23 mouse cellular contexts compared by ENCODE assay signal in the genomic region with DNA sequence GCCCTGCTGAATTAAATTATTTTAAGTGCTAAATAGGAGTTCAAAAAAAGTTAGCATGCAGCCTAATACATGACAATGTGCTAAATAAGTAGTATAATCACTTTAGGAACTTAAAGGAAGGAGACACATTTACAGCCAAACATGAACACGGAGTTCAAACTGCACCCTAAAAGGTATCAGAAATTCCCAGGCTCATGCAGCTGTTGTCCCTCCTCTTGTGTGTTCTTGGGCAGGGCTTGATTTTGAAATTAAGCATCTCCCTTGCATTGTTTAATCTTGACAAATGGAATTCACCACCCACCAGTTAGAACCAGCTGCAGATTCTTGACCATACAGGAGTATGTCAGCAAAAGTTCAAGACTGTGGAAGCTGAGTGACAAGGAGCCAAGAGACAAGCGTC.
A peak's percentile ranks its signal among the peaks of the same experiment; 100 is the strongest.
DNase-seq lines count a peak whose midpoint lies in the region; ATAC-seq and TF ChIP-seq lines count a peak whose summit lies in the region.
"Had no signal": no experiment of that assay in that cellular context is flagged by ENCODE, and none has a peak within 500 bp of the region (broad histone marks: within the 10 kb centered on the region; RNA-seq: fewer than 3 reads in every experiment).

No protein-coding gene starts in this region.

- intact Hi-C loops in left cerebral cortex, adult 2 months (cut with DNase I) = no loop called here

- H3ac ChIP-seq in C2C12 (ENCODE audit: control insufficient read depth, insufficient read length, low read depth) (no peak overlapping the region), myocyte (ENCODE audit: control insufficient read depth, insufficient read length) (no peak overlapping the region)

- no peak for TF ChIP-seq POLR2A in myocyte (IDR thresholded peaks at IDR 0.05; ENCODE audit: insufficient read length, low read depth)

- TF ChIP-seq CTCF in C2C12 (IDR thresholded peaks at IDR 0.05; ENCODE audit: control insufficient read depth, insufficient read depth, insufficient read length) = no peak
- no peak for TF ChIP-seq CTCF in left cerebral cortex, adult 2 months (IDR thresholded peaks at IDR 0.05)

- no peak for ATAC-seq in kidney, embryonic 14.5 days (ENCODE audit: low FRiP score, low TSS enrichment)
- ATAC-seq: activated CD4-positive, CD25-positive, alpha-beta regulatory T cell, adult 4 months; CD4-positive, CD25-positive, alpha-beta regulatory T cell, adult 4 months; Patski had no signal

- WGBS in kidney, embryonic 14.5 days = 78% methylated on average over 2 of the region's 2 CpGs

- H3K79me2 ChIP-seq in C2C12 (ENCODE audit: control insufficient read depth, insufficient read depth) = no peaks in the 10 kb centered on the region
- no peaks in the 10 kb centered on the region for H3K79me2 ChIP-seq in myocyte (ENCODE audit: control insufficient read depth, insufficient read depth)

- H3K27me3 ChIP-seq in C2C12 (ENCODE audit: control insufficient read depth, insufficient read depth, insufficient read length) (no peaks in the 10 kb centered on the region), myocyte (ENCODE audit: control insufficient read depth, insufficient read depth, insufficient read length) (no peaks in the 10 kb centered on the region)
- H3K27me3 ChIP-seq in kidney, embryonic 14.5 days (ENCODE audit: control insufficient read depth, insufficient read depth, low read length) = no peaks in the 10 kb centered on the region
- H3K27me3 ChIP-seq: CH12.LX, Patski had no signal

- no peak overlapping the region for H3K27ac ChIP-seq in left cerebral cortex, adult 2 months
- H3K27ac ChIP-seq in kidney, embryonic 14.5 days (ENCODE audit: low read depth, low read length) = no peak overlapping the region

- H3K4me2 ChIP-seq in myocyte (ENCODE audit: low read depth) = no peak overlapping the region
- no peak overlapping the region for H3K4me2 ChIP-seq in kidney, embryonic 14.5 days (replicated peaks; ENCODE audit: low read depth, low read length)

- H3K9me3 ChIP-seq in kidney, embryonic 14.5 days (ENCODE audit: control insufficient read depth, low read length) = no peaks in the 10 kb centered on the region
- H3K9me3 ChIP-seq: G1E had no signal

- peak; percentile 10 for DNase-seq in 3T3-L1 (ENCODE audit: low read depth, low spot score)
- DNase-seq in left cerebral cortex, adult 2 months (ENCODE audit: extremely low spot score in 1 of 2, low spot score in 2 of 2) = no peak
- no peak for DNase-seq in urinary bladder, postnatal 14 days (ENCODE audit: low spot score)
- DNase-seq: adrenal gland, adult 2 months; adrenal gland, adult 8-10 months; adrenal gland, postnatal 10 days; adrenal gland, postnatal 14 days; adrenal gland, postnatal 25 days; adrenal gland, postnatal 36 days; B cell, adult 2 months; cerebellum, adult 11 months; cerebellum, adult 11-12 months; cerebellum, adult 18-20 months; cerebellum, adult 2 months; cerebellum, adult 8-10 months had no signal

- no peaks in the 10 kb centered on the region for H3K4me1 ChIP-seq in kidney, embryonic 14.5 days (ENCODE audit: control insufficient read depth, insufficient read depth, low read length)

- H3K36me3 ChIP-seq in C2C12 (ENCODE audit: control insufficient read depth, insufficient read depth) (no peaks in the 10 kb centered on the region), myocyte (ENCODE audit: control insufficient read depth, insufficient read depth) (no peaks in the 10 kb centered on the region)
- H3K36me3 ChIP-seq in kidney, embryonic 14.5 days (ENCODE audit: control insufficient read depth, insufficient read depth, low read length) = no peaks in the 10 kb centered on the region
- H3K36me3 ChIP-seq: G1E had no signal

- no peak overlapping the region for H3K4me3 ChIP-seq in C2C12 (ENCODE audit: insufficient read depth, poor library complexity, severe bottlenecking)
- H3K4me3 ChIP-seq in myocyte = no peak overlapping the region
- H3K4me3 ChIP-seq in left cerebral cortex, adult 2 months = no peak overlapping the region
- no peak overlapping the region for H3K4me3 ChIP-seq in kidney, embryonic 14.5 days (ENCODE audit: low read length)

- no peak overlapping the region for H3K9ac ChIP-seq in kidney, embryonic 14.5 days (ENCODE audit: low read depth, low read length)

- no peaks in the 10 kb centered on the region for H3K79me3 ChIP-seq in C2C12 (ENCODE audit: low read depth)

TF ChIP-seq in C2C12, 6 proteins besides CTCF, POLR2A, EP300 and RAD21:
- TF ChIP-seq CEBPB (IDR thresholded peaks at IDR 0.05; ENCODE audit: low read depth) (no peak), MYOG (IDR thresholded peaks at IDR 0.05; ENCODE audit: control insufficient read depth, extremely low read depth, insufficient read length) (no peak), MYOD1 (IDR thresholded peaks at IDR 0.05; ENCODE audit: control insufficient read depth, insufficient read length, low read depth) (peak; percentile 11), FOSL1 (IDR thresholded peaks at IDR 0.05; ENCODE audit: insufficient read depth, low read length, poor library complexity, severe bottlenecking) (no peak)
TF ChIP-seq in C2C12: peak in this region for 1.

TF ChIP-seq in myocyte, 11 proteins besides CTCF, POLR2A, EP300 and RAD21:
- TF ChIP-seq SRF (IDR thresholded peaks at IDR 0.05; ENCODE audit: control insufficient read depth, insufficient read length, low read depth) = no peak
- TF ChIP-seq CEBPB (IDR thresholded peaks at IDR 0.05; ENCODE audit: insufficient read depth, poor library complexity, severe bottlenecking) = no peak
- TF ChIP-seq MAX (IDR thresholded peaks at IDR 0.05; ENCODE audit: low read depth) = no peak
- TF ChIP-seq USF1 (IDR thresholded peaks at IDR 0.05; ENCODE audit: low read depth) = no peak
- TF ChIP-seq E2F4 (IDR thresholded peaks at IDR 0.05; ENCODE audit: insufficient read depth) = no peak
- TF ChIP-seq MYOG (IDR thresholded peaks at IDR 0.05; ENCODE audit: control insufficient read depth in 1 of 3, insufficient read depth in 1 of 3, insufficient read length in 2 of 3, low read depth in 2 of 3) = no peak
- no peak for TF ChIP-seq REST (IDR thresholded peaks at IDR 0.05; ENCODE audit: insufficient read depth, insufficient read length)
- TF ChIP-seq TCF3 (IDR thresholded peaks at IDR 0.05; ENCODE audit: insufficient read length, low read depth) = no peak
- peak in 2 of 3 experiments; percentile 63 to 80 for TF ChIP-seq MYOD1 (IDR thresholded peaks at IDR 0.05; ENCODE audit: control insufficient read depth in 1 of 3, insufficient read length in 2 of 3, low read depth in 2 of 3)
- TF ChIP-seq POLR2AphosphoS2 (IDR thresholded peaks at IDR 0.05; ENCODE audit: insufficient read length, low read depth) = no peak
- peak; percentile 26 for TF ChIP-seq TCF12 (IDR thresholded peaks at IDR 0.05; ENCODE audit: insufficient read depth, poor library complexity, severe bottlenecking)
TF ChIP-seq in myocyte: peak in this region for 2.
